Mouse (Mus musculus): Measurements from ENCODE around the gene Nectin2. TPM values are rescaled to one million over a fixed set of nuclear protein-coding genes. Genes with fewer than 3 reads are reported as not detected.

The Nectin2 gene
- total RNA-seq, 2 experiments from 2014 or later: 72.0 to 80.6 TPM

Other genes with a start within 250 kb of the Nectin2 start
- 1 to 10 TPM; 7.7 to 8.1 TPM for gene Bloc1s3, start 242.1 kb downstream of the Nectin2 start, total RNA-seq (2021)
- gene Trappc6a, start 242.1 kb downstream of the Nectin2 start, total RNA-seq (2021): 10 to 100 TPM; 67.0 to 76.7 TPM
- under 1 TPM; 0.17 to 0.28 TPM for gene Nkpd1, start 232.6 kb downstream of the Nectin2 start, total RNA-seq (2021)
- gene Ppp1r37, start 187.4 kb downstream of the Nectin2 start, total RNA-seq (2021): 10 to 100 TPM; 66.7 to 67.1 TPM
- gene Zfp296, start 173.2 kb downstream of the Nectin2 start, total RNA-seq (2021): under 1 TPM; 0.25 to 0.39 TPM
- 10 to 100 TPM; 67.0 to 68.8 TPM for gene Gemin7, start 172.9 kb downstream of the Nectin2 start, total RNA-seq (2021)
- gene Clasrp, start 146.0 kb downstream of the Nectin2 start, total RNA-seq (2021): 10 to 100 TPM; 74.3 to 79.6 TPM
- gene Relb, start 121.0 kb downstream of the Nectin2 start, total RNA-seq (2021): 10 to 100 TPM; 22.3 to 23.8 TPM
- 100 to 1,000 TPM; 112 to 116 TPM for gene Clptm1, start 85.5 kb downstream of the Nectin2 start, total RNA-seq (2021)
- gene Apoc2, start 72.5 kb downstream of the Nectin2 start, total RNA-seq (2021): 10 to 100 TPM in 1 of 2 experiments, 1 to 10 TPM in 1; 3.0 to 81.8 TPM
- gene Gm44805, start 69.1 kb downstream of the Nectin2 start, total RNA-seq (2021): 1 to 10 TPM; 3.2 to 9.1 TPM
- 100 to 1,000 TPM in 1 of 2 experiments, 10 to 100 TPM in 1; 82.0 to 218 TPM for gene Apoc4, start 69.0 kb downstream of the Nectin2 start, total RNA-seq (2021)
- 100 to 1,000 TPM; 390 to 714 TPM for gene Apoc1, start 57.8 kb downstream of the Nectin2 start, total RNA-seq (2021)
- gene Apoe, start 51.3 kb downstream of the Nectin2 start, total RNA-seq (2021): 1,000 to 10,000 TPM in 1 of 2 experiments, 100 to 1,000 TPM in 1; 636 to 2,003 TPM
- gene Tomm40, start 35.0 kb downstream of the Nectin2 start, total RNA-seq (2021): 100 to 1,000 TPM; 137 to 139 TPM
- 10 to 100 TPM; 59.8 to 84.7 TPM for gene Bcam, start 20.5 kb upstream of the Nectin2 start, total RNA-seq (2021)
- 1 to 10 TPM in 1 of 2 experiments, under 1 TPM in 1; 0.68 to 1.0 TPM for gene Cblc, start 46.3 kb upstream of the Nectin2 start, total RNA-seq (2021)
- gene Bcl3, start 72.3 kb upstream of the Nectin2 start, total RNA-seq (2021): 10 to 100 TPM in 1 of 2 experiments, 1 to 10 TPM in 1; 9.6 to 11.5 TPM
- gene Gm19345, start 101.5 kb upstream of the Nectin2 start, total RNA-seq (2021): not detected
- gene Ceacam16, start 110.8 kb upstream of the Nectin2 start, total RNA-seq (2021): under 1 TPM in 1 of 2 experiments, not detected in 1; 0.20 TPM
- gene Ceacam19, start 137.5 kb upstream of the Nectin2 start, total RNA-seq (2021): not detected
- gene Pvr, start 170.7 kb upstream of the Nectin2 start, total RNA-seq (2021): 10 to 100 TPM; 21.6 to 22.0 TPM
- gene Igsf23, start 200.3 kb upstream of the Nectin2 start, total RNA-seq (2021): under 1 TPM in 1 of 2 experiments, not detected in 1; 0.28 TPM
- gene Ceacam20, start 214.9 kb upstream of the Nectin2 start, total RNA-seq (2021): not detected
- gene Nlrp9b, start 241.0 kb upstream of the Nectin2 start, total RNA-seq (2021): not detected